Mouse (Mus musculus): ENCODE results near the gene Dkk1.
"Not testable (repeated sequence)": the region's sequence is repeated elsewhere in the genome, so short reads cannot be mapped to it uniquely, and the experiment has no call there.

Dkk1 gene

GRCm38 (mm10) chr19:30549044-30549853 is at the start of gene Dkk1:
Gene Dkk1 (minus strand): TSS chr19:30549665.
- DNase-seq (ENCODE audit: low spot score in 2 of 2) = no peak

- no peak for DNase-seq (ENCODE audit: low spot score in 2 of 2)
Measured at GRCm38 (mm10) chr19:30586366-30586765, 36.9 kb upstream of the Dkk1 start.

GRCm38 (mm10) chr19:30564516-30564915 is 15.1 kb upstream of the Dkk1 start:
- no peak for DNase-seq (ENCODE audit: low spot score in 2 of 2)

- DNase-seq (ENCODE audit: low spot score in 2 of 2) = no peak
Measured at GRCm38 (mm10) chr19:30563876-30564275, 14.4 kb upstream of the Dkk1 start.

- DNase-seq (ENCODE audit: low spot score in 2 of 2) = no peak
Measured at GRCm38 (mm10) chr19:30558024-30558423, 8.6 kb upstream of the Dkk1 start.

- peak in 1 of 2 experiments; percentile 19 for DNase-seq (ENCODE audit: low spot score in 2 of 2)
Measured at GRCm38 (mm10) chr19:30554467-30554881, 5.0 kb upstream of the Dkk1 start.

GRCm38 (mm10) chr19:30553740-30554139 is 4.3 kb upstream of the Dkk1 start:
- no peak for DNase-seq (ENCODE audit: low spot score in 2 of 2)

GRCm38 (mm10) chr19:30552260-30552659 is 2.8 kb upstream of the Dkk1 start:
- DNase-seq (ENCODE audit: low spot score in 2 of 2) = no peak

- no peak for DNase-seq (ENCODE audit: low spot score in 2 of 2)
Measured at GRCm38 (mm10) chr19:30549854-30550647, 586 bp upstream of the Dkk1 start.

GRCm38 (mm10) chr19:30548411-30549043 is 938 bp downstream of the Dkk1 start:
- no peak for DNase-seq (ENCODE audit: low spot score in 2 of 2)

- not testable (repeated sequence) for DNase-seq (ENCODE audit: low spot score in 2 of 2)
Measured at GRCm38 (mm10) chr19:30539365-30539941, 10.0 kb downstream of the Dkk1 start.

- DNase-seq (ENCODE audit: low spot score in 2 of 2) = no peak
Measured at GRCm38 (mm10) chr19:30516771-30517170, 32.7 kb downstream of the Dkk1 start.

GRCm38 (mm10) chr19:30510481-30510880 is 39.0 kb downstream of the Dkk1 start:
- DNase-seq (ENCODE audit: low spot score in 2 of 2) = no peak

- no peak for DNase-seq (ENCODE audit: low spot score in 2 of 2)
Measured at GRCm38 (mm10) chr19:30505497-30505896, 44.0 kb downstream of the Dkk1 start.

All from spleen, postnatal 14 days (tissue).